Comparison of ENCODE assay signal across 10 mouse cellular contexts in genomic region chr17:69076238-69076625, GRCm38 (mm10). TPM values are rescaled to one million over a fixed set of nuclear protein-coding genes. Genes with fewer than 3 reads are reported as not detected.
DNase-seq lines count a peak whose midpoint lies in the region; ATAC-seq and TF ChIP-seq lines count a peak whose summit lies in the region.
"Had no signal": no experiment of that assay in that cellular context is flagged by ENCODE, and none has a peak within 500 bp of the region (broad histone marks: within the 10 kb centered on the region; RNA-seq: fewer than 3 reads in every experiment).

No protein-coding gene starts in this region.

- H3K4me1 ChIP-seq in forebrain, embryonic 16.5 days (replicated peaks; ENCODE audit: control insufficient read depth, insufficient read depth, low read length) = peaks cover 9% of the 10 kb centered on the region
- peaks cover 26% of the 10 kb centered on the region for H3K4me1 ChIP-seq in hindbrain, embryonic 10.5 days (replicated peaks)
- peaks cover 6% of the 10 kb centered on the region for H3K4me1 ChIP-seq in liver, postnatal 0 days (ENCODE audit: insufficient read depth)
- H3K4me1 ChIP-seq: megakaryocyte, embryonic 14.5 days had no signal

- peak overlapping the region; percentile 47 for H3K9ac ChIP-seq in forebrain, embryonic 16.5 days (replicated peaks; ENCODE audit: low read depth, low read length)
- no peak overlapping the region for H3K9ac ChIP-seq in liver, postnatal 0 days (replicated peaks)

- H3K36me3 ChIP-seq in forebrain, embryonic 16.5 days (ENCODE audit: control insufficient read depth, insufficient read depth) = no peaks in the 10 kb centered on the region
- no peaks in the 10 kb centered on the region for H3K36me3 ChIP-seq in hindbrain, embryonic 10.5 days
- no peaks in the 10 kb centered on the region for H3K36me3 ChIP-seq in liver, postnatal 0 days (replicated peaks; ENCODE audit: insufficient read depth, low read length)

- TF ChIP-seq CTCF in liver, postnatal 0 days (IDR thresholded peaks at IDR 0.05; ENCODE audit: low read depth) = no peak

- DNase-seq in 3134 (ENCODE audit: extremely low read depth, insufficient read length, low spot score) = peak; percentile 2
- peak; percentile 87 to 95 for DNase-seq in cerebellum, adult 18-20 months
- DNase-seq in hindbrain, embryonic 10.5 days (ENCODE audit: low spot score) = peak; percentile 63
- peak; percentile 12 for DNase-seq in layer of hippocampus, adult 9-10 months (ENCODE audit: low spot score)
- peak; percentile 16 for DNase-seq in liver, postnatal 0 days
- peak; percentile 64 for DNase-seq in retina, adult 2 months (ENCODE audit: low read depth, low spot score)
- DNase-seq in B cell, adult 2 months = no peak

- peak overlapping the region; percentile 98 for H3K4me2 ChIP-seq in forebrain, embryonic 16.5 days (ENCODE audit: low read length)
- H3K4me2 ChIP-seq in liver, postnatal 0 days (ENCODE audit: low read depth, low read length) = peak overlapping the region; percentile 69

- no peak overlapping the region for H3K27ac ChIP-seq in forebrain, embryonic 16.5 days (ENCODE audit: low read length)
- no peak overlapping the region; the same call in 1 of the 2 replicates for H3K27ac ChIP-seq in hindbrain, embryonic 10.5 days
- H3K27ac ChIP-seq in liver, postnatal 0 days (ENCODE audit: low read depth) = no peak overlapping the region

- WGBS in forebrain, embryonic 16.5 days = under 1% methylated on average over 28 of the region's 28 CpGs
- under 1% methylated on average over 28 of the region's 28 CpGs for WGBS in hindbrain, embryonic 10.5 days
- WGBS in liver, postnatal 0 days (ENCODE audit: insufficient replicate concordance) = under 1% methylated on average over 27 of the region's 28 CpGs

- ATAC-seq in forebrain, embryonic 16.5 days = peak; percentile 75
- no peak for ATAC-seq in liver, postnatal 0 days

- TF ChIP-seq EP300 in liver, postnatal 0 days (IDR thresholded peaks at IDR 0.05; ENCODE audit: low read depth) = no peak

- H3K9me3 ChIP-seq in forebrain, embryonic 16.5 days (ENCODE audit: control insufficient read depth, low read length) = no peaks in the 10 kb centered on the region
- no peaks in the 10 kb centered on the region for H3K9me3 ChIP-seq in hindbrain, embryonic 10.5 days
- no peaks in the 10 kb centered on the region for H3K9me3 ChIP-seq in liver, postnatal 0 days (ENCODE audit: low read length)

- peaks cover 12% of the 10 kb centered on the region; the same call in 1 of the 2 replicates for H3K27me3 ChIP-seq in forebrain, embryonic 16.5 days (replicated peaks; ENCODE audit: control insufficient read depth, insufficient read depth, low read length)
- H3K27me3 ChIP-seq in hindbrain, embryonic 10.5 days (ENCODE audit: insufficient read depth, poor library complexity, severe bottlenecking) = peaks cover 66% of the 10 kb centered on the region
- H3K27me3 ChIP-seq in liver, postnatal 0 days (ENCODE audit: insufficient read depth, low read length) = peaks cover 22% of the 10 kb centered on the region
- H3K27me3 ChIP-seq: CH12.LX had no signal

- H3K4me3 ChIP-seq in forebrain, embryonic 16.5 days (replicated peaks; ENCODE audit: low read length) = peak overlapping the region; percentile 55
- H3K4me3 ChIP-seq in hindbrain, embryonic 10.5 days = peak overlapping the region; percentile 71
- H3K4me3 ChIP-seq in liver, postnatal 0 days (ENCODE audit: low read depth, low read length) = peak overlapping the region; percentile 40
- H3K4me3 ChIP-seq: megakaryocyte, embryonic 14.5 days had no signal

RNA-seq across cellular contexts. Expression of gene Epb41l3, which starts 0.7 kb away (rescaled TPM):
- 82.8 and 84.2 TPM in 2 replicates for polyA plus RNA-seq in forebrain, embryonic 16.5 days (2015; fragmentation: Nextera tagmentation; extraction: Ambion mirVana)
- 59.2 and 64.2 TPM in 2 replicates for polyA plus RNA-seq in hindbrain, embryonic 10.5 days (2016; fragmentation: Nextera tagmentation; extraction: Ambion mirVana)
- polyA plus RNA-seq in liver, postnatal 0 days (2015; fragmentation: Nextera tagmentation; extraction: Ambion mirVana) = 4.5 and 4.9 TPM in 2 replicates

Comparison
In these comparisons a context has a peak if more than half of its experiments do, and no peak if none do; other contexts are left out.
1. DNase-seq: peak in 3134 (single experiment), cerebellum, adult 18-20 months (2 of 2), hindbrain, embryonic 10.5 days (single experiment), layer of hippocampus, adult 9-10 months (single experiment), liver, postnatal 0 days (single experiment) and retina, adult 2 months (single experiment); none in B cell, adult 2 months (0 of 2).
2. RNA of gene Epb41l3, which starts 0.7 kb away (polyA plus RNA-seq): 82.8 to 84.2 TPM in forebrain, embryonic 16.5 days and 59.2 to 64.2 TPM in hindbrain, embryonic 10.5 days; 4.5 to 4.9 TPM in liver, postnatal 0 days; every median in the first group is over 10 times any median in the second.
3. Peak in every context shown above with its lines, with median percentiles within 50 percentile points of each other: H3K4me3 ChIP-seq.